Mouse (Mus musculus) gastrocnemius, postnatal 14 days (tissue): Measurements from ENCODE around the gene Gm20604. TPM values are rescaled to one million over a fixed set of nuclear protein-coding genes. Genes with fewer than 3 reads are reported as not detected.

Experiments
- DNase-seq: peaks from one replicate; pipeline ENCODE4 v3.0.0; 2021; ENCODE audit warnings: mixed read lengths
- intact Hi-C: fragments of 180-260 bp; cut with DNase I; formaldehyde crosslinking; loops from one replicate; pipeline ENCODE4 v1.15.1; 2025; ENCODE audit warnings: low total_unique reads
- total RNA-seq, 2 experiments: library from RNA; stranded (reverse); gene quantifications; 2 replicates each; pipeline ENCODE4 v1.2.3; 2021

The Gm20604 gene
- total RNA-seq, 2 experiments from 2014 or later, result 3.0 to 3.1 TPM

DNA sequence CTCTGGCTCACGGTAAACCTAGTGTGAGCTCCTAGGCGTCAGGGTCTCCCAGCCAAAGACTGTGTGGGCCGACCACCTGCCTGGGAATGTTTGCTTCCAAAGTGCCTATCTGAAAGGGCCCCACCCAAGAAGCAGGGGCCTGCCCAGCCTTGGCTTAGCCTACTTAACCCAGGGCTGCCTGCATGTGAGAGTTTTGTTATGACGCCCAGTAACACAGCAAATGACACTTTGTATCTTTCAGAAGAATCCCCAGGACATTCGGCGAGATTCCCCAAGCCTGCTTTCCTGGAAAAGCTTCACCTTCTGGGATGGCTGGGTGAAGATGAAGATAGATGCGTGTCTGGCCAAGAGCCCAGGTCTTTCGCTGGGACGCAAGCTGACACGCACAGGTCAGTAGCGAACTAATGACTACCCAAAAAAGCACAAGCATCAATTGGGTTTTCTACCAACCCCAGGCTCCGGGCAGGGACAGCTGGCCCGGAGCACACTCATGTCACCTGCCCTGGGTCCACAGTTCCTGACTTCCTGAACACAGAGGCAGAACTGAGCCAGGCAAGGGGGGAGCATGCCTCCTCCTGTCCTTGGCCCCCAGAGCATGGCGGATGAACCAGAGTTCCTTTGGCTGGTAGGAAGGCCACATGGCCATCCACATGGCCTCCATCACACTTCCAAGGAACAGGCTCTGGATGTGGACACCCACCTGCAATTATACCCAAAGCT, 61.7 kb downstream of the Gm20604 start:
- no peak for DNase-seq
- intact Hi-C loops, result no loop called here

DNA sequence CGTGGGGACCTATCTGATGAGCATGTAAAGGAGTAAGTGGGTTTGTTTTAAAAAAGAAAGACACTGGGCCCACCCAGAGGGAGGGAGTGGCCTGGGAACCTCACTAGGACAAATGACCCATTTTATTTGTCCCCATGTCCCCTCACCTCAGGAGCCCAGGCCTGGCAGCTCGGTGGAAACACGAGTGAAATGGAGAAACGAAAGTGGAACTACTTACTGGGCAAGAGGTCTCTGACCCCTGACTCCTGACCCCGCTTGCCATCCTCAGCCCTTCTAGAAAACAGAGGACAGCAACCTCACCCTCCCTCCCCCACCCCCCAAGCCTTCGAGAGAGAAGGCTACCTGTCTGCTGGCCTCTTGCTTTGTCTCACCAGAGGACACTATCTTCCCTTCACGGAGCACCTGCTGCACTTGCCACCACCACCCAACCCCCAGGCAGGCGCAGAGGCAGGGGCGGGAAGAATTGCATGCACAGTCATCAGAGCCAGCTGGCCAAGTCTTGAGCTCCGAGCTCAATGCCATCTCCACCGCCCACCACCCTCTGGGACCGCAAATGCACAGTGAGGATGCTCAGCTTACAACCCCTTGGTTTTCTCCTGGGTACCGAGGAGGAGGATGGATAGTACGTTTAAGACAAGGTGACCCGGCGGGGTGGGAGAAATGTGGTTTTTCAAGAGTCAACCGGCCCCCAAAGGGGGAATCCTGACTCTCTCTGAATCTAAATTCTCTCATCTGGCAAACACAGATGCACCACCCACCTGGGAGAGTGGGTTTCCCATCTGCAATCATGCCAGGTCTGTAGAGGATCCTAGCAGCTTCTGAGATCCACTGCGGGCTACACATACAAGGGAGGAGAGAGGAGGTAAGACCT, 62.9 kb downstream of the Gm20604 start:
- intact Hi-C loops, result no loop called here
- DNase-seq, result no peak

DNA sequence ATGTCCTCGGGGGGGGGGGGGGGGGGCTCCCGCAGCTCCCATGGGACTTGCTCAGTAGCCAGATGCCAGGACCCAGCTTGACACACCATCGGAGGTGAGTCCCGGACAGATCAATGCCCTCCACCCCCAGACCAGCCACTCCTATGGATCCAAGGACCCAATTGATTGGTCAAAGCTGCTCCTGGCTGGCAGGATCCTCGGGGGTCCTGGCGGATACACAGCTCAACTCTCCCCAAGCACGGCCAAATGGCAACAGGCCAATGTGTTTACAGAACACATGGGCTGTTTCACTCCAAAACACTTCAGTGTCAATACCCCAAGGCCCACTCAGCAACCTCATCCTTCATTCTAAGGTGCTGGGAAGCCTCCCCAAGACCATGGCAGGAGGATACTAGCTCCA, 66.7 kb downstream of the Gm20604 start:
- intact Hi-C loops, result no loop called here
- no peak for DNase-seq

Other genes with a start within 250 kb of the Gm20604 start
- gene Chga, start 203.7 kb downstream of the Gm20604 start, total RNA-seq, result not detected
- gene Itpk1, start 53.7 kb downstream of the Gm20604 start, total RNA-seq, result 1 to 10 TPM; 6.4 to 8.4 TPM
- 1 to 10 TPM; 4.7 to 4.8 TPM for gene Moap1, start 15.0 kb downstream of the Gm20604 start, total RNA-seq
- 1 to 10 TPM; 2.0 to 2.3 TPM for gene Tmem251, start 14.9 kb downstream of the Gm20604 start, total RNA-seq
- not detected for gene Gm28051, start 907 bp downstream of the Gm20604 start, total RNA-seq
- 1 to 10 TPM; 7.2 to 7.6 TPM for gene Gon7, start 869 bp downstream of the Gm20604 start, total RNA-seq
- 10 to 100 TPM; 13.9 to 14.5 TPM for gene Ubr7, start 705 bp downstream of the Gm20604 start, total RNA-seq
- gene Btbd7, start 119.8 kb upstream of the Gm20604 start, total RNA-seq, result 10 to 100 TPM; 17.0 to 17.6 TPM
- not detected for gene Cox8c, start 140.6 kb upstream of the Gm20604 start, total RNA-seq
- gene Unc79, start 190.2 kb upstream of the Gm20604 start, total RNA-seq, result under 1 TPM; 0.07 to 0.10 TPM